Mouse (Mus musculus) B cell, adult (primary cell): ENCODE data around the gene Pycr1. TPM values are rescaled to one million over a fixed set of nuclear protein-coding genes. Genes with fewer than 3 reads are reported as not detected.

Experiments
- total RNA-seq: library from RNA; stranded (reverse); gene quantifications from 4 replicates; pipeline ENCODE4 v1.2.4, GENCODE M21; 2023; ENCODE audit not compliant: inconsistent age

The Pycr1 gene
- total RNA-seq: 0.96 to 1.9 TPM (median 1.0 TPM) in 4 replicates

GRCm38 (mm10) chr11:120643601-120643987 is at the start of gene Pycr1:
Pycr1 (minus strand) TSS chr11:120643769.

GRCm38 (mm10) chr11:120672687-120673593 is 29.4 kb upstream of the Pycr1 start, which contains the start of gene Aspscr1:
Aspscr1 (plus strand) TSS chr11:120672973.

GRCm38 (mm10) chr11:120661076-120661460 is 17.5 kb upstream of the Pycr1 start, which contains the start of gene Notum:
Notum (minus strand) TSS chr11:120661175.

DNA sequence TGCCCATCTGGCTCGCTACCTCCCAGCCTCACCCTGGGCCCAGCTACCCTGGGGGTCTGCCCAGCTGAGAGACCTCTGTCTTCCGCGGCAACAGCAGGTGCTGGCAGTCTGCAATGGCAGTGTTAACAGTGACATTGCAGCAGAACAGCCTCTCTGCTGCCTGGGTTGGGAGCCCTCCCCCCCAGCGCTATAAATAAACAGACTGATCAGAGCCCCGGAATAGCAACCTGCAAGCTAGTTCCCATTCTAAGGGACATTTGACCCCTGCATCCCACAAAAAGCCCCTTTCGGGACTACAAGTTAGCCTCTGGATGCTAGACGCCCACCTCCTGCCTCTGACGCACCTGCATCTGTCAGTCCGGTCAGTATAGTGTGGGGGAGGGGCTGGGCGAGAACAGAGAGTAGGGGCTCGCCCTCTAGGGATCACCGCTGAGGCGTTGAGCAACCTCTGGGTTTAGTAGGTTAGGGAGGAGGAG is 4.5 kb upstream of the Pycr1 start, which contains the start of gene Myadml2:
Myadml2 (minus strand) TSS at position 158 of the 476 bp plus-strand sequence.

DNA sequence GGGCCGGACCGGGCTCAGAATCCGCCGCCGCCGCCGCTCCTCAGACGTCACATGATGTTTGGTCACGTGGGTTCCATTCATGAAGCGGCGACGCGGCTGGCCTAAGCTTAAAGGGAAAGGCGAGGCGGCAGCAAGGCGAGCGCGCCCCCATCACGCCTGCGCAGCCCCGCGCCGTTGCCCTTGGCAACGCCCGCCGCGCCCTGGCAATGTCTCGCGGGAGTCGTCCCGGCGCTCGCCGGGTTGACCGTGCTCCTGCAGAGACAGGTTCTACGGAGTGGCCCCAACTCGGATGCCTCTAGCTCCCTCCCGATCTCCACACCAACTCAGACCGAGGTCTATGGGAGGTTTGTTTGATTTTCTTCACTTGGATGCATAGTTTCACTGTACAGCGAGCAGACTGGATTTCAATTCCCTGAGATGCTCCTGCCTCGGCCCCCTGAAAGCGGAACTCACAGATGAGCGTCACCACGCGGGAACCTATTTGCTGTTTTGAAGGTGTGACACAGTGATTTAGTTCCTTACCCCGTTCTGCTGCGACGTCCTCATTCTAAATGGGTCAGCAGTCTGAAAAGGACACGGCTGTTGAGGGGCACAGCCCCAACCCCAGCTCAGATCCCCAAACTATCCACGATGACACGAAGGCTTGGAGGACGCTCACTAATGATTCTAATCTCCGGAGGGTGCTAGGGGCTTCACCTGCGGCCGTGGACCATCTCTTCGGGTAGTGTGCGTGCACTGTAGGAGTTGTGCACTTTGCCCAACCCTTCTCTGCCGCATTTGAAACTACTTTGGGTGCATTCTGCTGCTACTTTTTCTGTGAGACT is 9.8 kb downstream of the Pycr1 start, which contains the start of gene Mafg:
Mafg (minus strand) TSS at position 81 of the 824 bp plus-strand sequence.

DNA sequence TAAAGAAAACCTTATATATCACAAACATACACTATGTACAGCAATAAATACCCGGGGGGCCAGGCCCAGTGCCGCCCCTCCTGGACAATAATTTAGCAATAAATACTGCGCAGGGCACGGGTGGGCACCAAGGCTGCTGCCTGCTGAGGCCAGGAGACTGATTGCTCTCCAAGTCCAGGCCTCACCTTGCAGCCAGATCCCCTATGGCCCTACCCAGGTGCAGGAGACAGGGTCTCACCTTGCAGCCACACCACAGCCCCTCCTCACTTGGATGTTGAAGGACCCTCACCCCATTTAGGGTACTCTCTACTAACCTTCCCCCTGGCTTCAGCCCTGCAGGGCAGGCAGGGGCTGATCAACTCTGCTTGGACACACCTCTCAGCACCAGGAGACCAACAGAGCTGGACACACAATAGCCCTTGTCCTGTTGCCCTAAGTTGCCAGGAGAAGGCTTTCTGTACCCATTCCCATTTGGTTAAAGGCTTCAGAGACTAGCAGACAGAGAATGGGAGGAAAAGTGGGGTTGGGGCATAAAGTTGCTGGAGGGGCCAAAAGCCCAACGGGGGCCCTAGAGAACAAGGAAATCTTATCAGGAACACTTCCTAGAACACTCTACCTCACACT is 18.3 kb downstream of the Pycr1 start, which contains the start of gene Sirt7:
Sirt7 (minus strand) TSS at position 89 of the 624 bp plus-strand sequence.

DNA sequence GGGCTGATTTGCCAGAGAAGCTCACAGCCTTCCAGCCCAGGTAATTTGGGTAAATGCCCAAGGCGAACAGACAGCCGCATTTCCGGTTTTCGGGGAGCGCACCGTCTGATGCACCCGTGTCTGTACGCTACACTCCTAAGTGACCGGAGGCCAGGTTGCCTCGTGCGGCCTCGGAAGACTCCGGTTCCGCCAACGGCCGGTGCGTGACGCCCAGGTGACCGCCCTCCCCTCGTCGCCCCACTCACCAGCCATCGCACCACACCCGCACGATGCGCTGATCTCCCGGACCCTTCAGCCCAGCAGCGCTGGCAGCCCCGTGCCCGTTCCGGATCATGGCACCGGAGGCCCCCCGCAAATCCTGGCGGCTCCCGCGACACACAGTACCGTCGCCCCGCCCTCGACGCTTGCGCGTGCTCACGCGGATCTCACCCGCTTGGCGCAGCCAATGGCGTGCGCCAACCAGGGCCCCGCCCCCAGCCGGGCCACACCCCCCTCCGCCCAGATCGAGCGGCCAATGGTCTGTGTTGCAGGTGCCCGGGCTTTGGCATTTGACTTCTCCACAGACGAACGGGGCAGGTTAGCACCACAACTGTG is 26.0 kb downstream of the Pycr1 start, which contains the start of gene Pcyt2:
Pcyt2 (minus strand) TSS at position 418 of the 594 bp plus-strand sequence.

GRCm38 (mm10) chr11:120608241-120609034 is 35.1 kb downstream of the Pycr1 start, which contains the start of gene Npb:
Npb (plus strand) TSS chr11:120608477.

DNA sequence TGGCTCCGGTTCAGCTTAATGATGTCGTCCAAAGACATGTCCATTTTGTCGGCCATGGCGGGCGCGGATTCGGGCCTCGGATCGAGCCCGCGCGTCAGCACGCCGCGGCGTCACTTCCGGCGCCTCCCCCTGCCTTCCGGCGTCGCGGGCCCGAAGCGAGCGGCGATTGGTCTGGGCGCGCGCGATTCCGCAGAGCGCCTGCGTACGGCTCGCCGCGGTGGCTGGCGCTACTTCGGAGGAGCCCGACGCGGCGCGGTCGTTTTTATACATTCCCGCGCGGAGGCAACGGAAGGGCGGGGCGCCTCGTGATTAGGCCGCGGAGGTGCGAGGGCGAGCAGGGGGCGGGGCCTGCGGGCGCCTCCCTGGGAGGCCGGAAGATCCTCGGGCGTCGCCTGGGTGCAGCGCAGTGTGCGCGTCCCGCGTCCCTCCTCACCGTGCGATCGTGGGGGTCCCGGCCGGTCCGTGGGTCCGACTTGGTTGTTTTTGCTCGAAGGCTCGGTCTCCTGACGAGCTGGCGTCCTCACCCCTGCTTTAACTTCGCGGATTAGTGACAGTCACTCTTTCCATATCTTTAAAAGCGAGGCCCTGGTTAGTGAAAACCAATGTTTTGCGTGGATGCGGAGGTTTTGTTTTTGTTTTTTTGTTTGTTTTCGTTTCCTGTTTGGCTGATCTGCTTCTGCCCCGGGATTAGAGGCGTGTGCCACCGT is 45.1 kb downstream of the Pycr1 start, which contains the start of the genes Alyref and Anapc11:
Alyref (minus strand) TSS at position 83 of the 707 bp plus-strand sequence.
Anapc11 (plus strand) TSS at position 139 of the 707 bp plus-strand sequence.

Other genes starting within 250 kb of the Pycr1 start
- 60.2 to 72.2 TPM (median 62.6 TPM) in 4 replicates for gene Nploc4, start 206.1 kb downstream of the Pycr1 start, total RNA-seq
- gene Tspan10, start 201.1 kb downstream of the Pycr1 start, total RNA-seq: 19.3 to 55.6 TPM (median 19.3 TPM) in 3 of 4 replicates, not detected in the other
- gene Pde6g, start 190.3 kb downstream of the Pycr1 start, total RNA-seq: 0.21 to 0.87 TPM in 2 of 4 replicates, not detected in the others
- gene Oxld1, start 185.7 kb downstream of the Pycr1 start, total RNA-seq: 3.7 to 11.0 TPM (median 7.5 TPM) in 4 replicates
- 34.0 to 41.8 TPM (median 36.3 TPM) in 4 replicates for gene Ccdc137, start 185.7 kb downstream of the Pycr1 start, total RNA-seq
- gene Arl16, start 176.2 kb downstream of the Pycr1 start, total RNA-seq: 10.4 to 13.5 TPM (median 11.1 TPM) in 4 replicates
- gene Mrpl12, start 159.2 kb downstream of the Pycr1 start, total RNA-seq: 32.3 to 43.2 TPM (median 33.4 TPM) in 4 replicates
- gene Slc25a10, start 151.9 kb downstream of the Pycr1 start, total RNA-seq: 10.5 to 14.5 TPM (median 12.3 TPM) in 4 replicates
- not detected in 4 replicates for gene Gcgr, start 113.1 kb downstream of the Pycr1 start, total RNA-seq
- gene Mcrip1, start 94.0 kb downstream of the Pycr1 start, total RNA-seq: 42.2 to 46.1 TPM (median 43.6 TPM) in 4 replicates
- not detected in 4 replicates for gene Ppp1r27, start 92.6 kb downstream of the Pycr1 start, total RNA-seq
- 141 to 162 TPM (median 155 TPM) in 4 replicates for gene P4hb, start 70.5 kb downstream of the Pycr1 start, total RNA-seq
- gene Arhgdia, start 62.1 kb downstream of the Pycr1 start, total RNA-seq: 520 to 560 TPM (median 534 TPM) in 4 replicates
- 127 to 143 TPM (median 137 TPM) in 4 replicates for gene Alyref, start 45.4 kb downstream of the Pycr1 start, total RNA-seq
- 45.7 to 57.2 TPM (median 47.4 TPM) in 4 replicates for gene Anapc11, start 45.3 kb downstream of the Pycr1 start, total RNA-seq
- 1.1 to 3.0 TPM in 2 of 4 replicates, not detected in the others for gene Npb, start 35.3 kb downstream of the Pycr1 start, total RNA-seq
- 96.0 to 113 TPM (median 107 TPM) in 4 replicates for gene Pcyt2, start 25.8 kb downstream of the Pycr1 start, total RNA-seq
- gene Sirt7, start 18.5 kb downstream of the Pycr1 start, total RNA-seq: 114 to 130 TPM (median 118 TPM) in 4 replicates
- 57.2 to 69.2 TPM (median 65.4 TPM) in 4 replicates for gene Mafg, start 10.2 kb downstream of the Pycr1 start, total RNA-seq
- gene Myadml2, start 4.4 kb upstream of the Pycr1 start, total RNA-seq: 1.3 to 2.2 TPM in 2 of 4 replicates, not detected in the others
- not detected in 4 replicates for gene Notum, start 17.4 kb upstream of the Pycr1 start, total RNA-seq
- gene Aspscr1, start 29.2 kb upstream of the Pycr1 start, total RNA-seq: 93.0 to 111 TPM (median 107 TPM) in 4 replicates
- 31.7 to 39.4 TPM (median 35.3 TPM) in 4 replicates for gene Cenpx, start 70.0 kb upstream of the Pycr1 start, total RNA-seq
- gene Lrrc45, start 70.2 kb upstream of the Pycr1 start, total RNA-seq: 36.5 to 42.3 TPM (median 40.7 TPM) in 4 replicates
- gene Rac3, start 77.7 kb upstream of the Pycr1 start, total RNA-seq: 0.48 to 2.2 TPM (median 1.6 TPM) in 3 of 4 replicates, not detected in the other
- 15.2 to 20.4 TPM (median 17.6 TPM) in 4 replicates for gene Dcxr, start 83.5 kb upstream of the Pycr1 start, total RNA-seq
- gene Cbr2, start 88.3 kb upstream of the Pycr1 start, total RNA-seq: not detected in 4 replicates
- gene Hmga1b, start 119.0 kb upstream of the Pycr1 start, total RNA-seq: 35.2 to 44.7 TPM (median 42.3 TPM) in 4 replicates
- 11.6 to 15.4 TPM (median 14.0 TPM) in 4 replicates for gene Rfng, start 140.4 kb upstream of the Pycr1 start, total RNA-seq
- 71.7 to 83.8 TPM (median 79.2 TPM) in 4 replicates for gene Gps1, start 140.5 kb upstream of the Pycr1 start, total RNA-seq
- gene Dus1l, start 152.6 kb upstream of the Pycr1 start, total RNA-seq: 55.9 to 72.0 TPM (median 62.7 TPM) in 4 replicates
- gene Fasn, start 180.8 kb upstream of the Pycr1 start, total RNA-seq: 104 to 118 TPM (median 109 TPM) in 4 replicates